In the genomic region with DNA sequence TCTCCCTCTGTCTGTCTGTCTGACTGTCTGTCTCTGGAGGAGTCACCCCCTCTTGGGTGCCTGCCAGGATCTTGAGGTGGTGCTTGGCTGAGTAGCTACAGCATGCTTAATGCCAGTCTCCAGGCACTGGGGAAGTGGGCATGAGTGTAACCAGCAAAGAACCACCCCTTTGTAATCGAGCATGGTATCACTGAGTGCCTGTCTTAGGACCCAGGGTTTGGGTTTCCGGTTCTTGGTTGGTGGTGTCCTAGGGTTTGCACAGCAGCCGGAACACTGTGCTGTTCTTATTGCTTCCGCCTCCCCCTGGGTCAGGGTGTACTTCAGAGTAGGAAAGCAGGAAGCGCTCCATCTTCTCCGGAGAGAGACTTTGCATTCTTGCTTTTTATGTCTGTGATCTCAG, we compare ENCODE assay signal across 11 mouse cellular contexts.
DNase-seq lines count a peak whose midpoint lies in the region; ATAC-seq and TF ChIP-seq lines count a peak whose summit lies in the region.
"Had no signal": no experiment of that assay in that cellular context is flagged by ENCODE, and none has a peak within 500 bp of the region (broad histone marks: within the 10 kb centered on the region; RNA-seq: fewer than 3 reads in every experiment).

No protein-coding gene starts in this region.

- DNase-seq in embryonic facial prominence, embryonic 10.5 days (ENCODE audit: low spot score), result no peak
- DNase-seq in midbrain, postnatal 0 days (ENCODE audit: low spot score), result no peak
- peak; percentile 24 for DNase-seq in kidney, postnatal 0 days (ENCODE audit: low spot score)
- DNase-seq in urinary bladder, adult 18-20 months (ENCODE audit: low spot score in 2 of 2), result no peak
- no peak for DNase-seq in thymus, postnatal 14 days

- no peak overlapping the region for H3K4me3 ChIP-seq in embryonic facial prominence, embryonic 15.5 days (replicated peaks)
- H3K4me3 ChIP-seq in embryonic facial prominence, embryonic 10.5 days, result no peak overlapping the region
- no peak overlapping the region for H3K4me3 ChIP-seq in midbrain, embryonic 13.5 days (replicated peaks)
- no peak overlapping the region for H3K4me3 ChIP-seq in midbrain, postnatal 0 days (ENCODE audit: low read depth, low read length)
- H3K4me3 ChIP-seq in kidney, postnatal 0 days (replicated peaks; ENCODE audit: low read depth, low read length), result no peak overlapping the region
- H3K4me3 ChIP-seq in stomach, embryonic 14.5 days (ENCODE audit: low read depth, low read length), result no peak overlapping the region
- H3K4me3 ChIP-seq: hindbrain, embryonic 15.5 days; liver, embryonic 15.5 days had no signal

- peaks cover 6% of the 10 kb centered on the region for H3K4me1 ChIP-seq in embryonic facial prominence, embryonic 15.5 days
- no peaks in the 10 kb centered on the region; the same call in 1 of the 2 replicates for H3K4me1 ChIP-seq in embryonic facial prominence, embryonic 10.5 days
- H3K4me1 ChIP-seq in midbrain, embryonic 13.5 days (replicated peaks), result no peaks in the 10 kb centered on the region; the same call in 1 of the 2 replicates
- H3K4me1 ChIP-seq in midbrain, postnatal 0 days (ENCODE audit: insufficient read depth, low read length), result no peaks in the 10 kb centered on the region
- H3K4me1 ChIP-seq in kidney, postnatal 0 days (replicated peaks; ENCODE audit: insufficient read depth, low read length), result no peaks in the 10 kb centered on the region
- no peaks in the 10 kb centered on the region for H3K4me1 ChIP-seq in stomach, embryonic 14.5 days (ENCODE audit: control insufficient read depth, insufficient read depth, low read length)
- H3K4me1 ChIP-seq: liver, embryonic 15.5 days had no signal

- TF ChIP-seq CTCF in midbrain, postnatal 0 days (IDR thresholded peaks at IDR 0.05), result no peak
- TF ChIP-seq CTCF in kidney, postnatal 0 days (IDR thresholded peaks at IDR 0.05; ENCODE audit: low read depth), result no peak

- H3K4me2 ChIP-seq in embryonic facial prominence, embryonic 15.5 days (replicated peaks), result no peak overlapping the region
- H3K4me2 ChIP-seq in midbrain, embryonic 13.5 days (replicated peaks), result no peak overlapping the region
- H3K4me2 ChIP-seq in midbrain, postnatal 0 days (ENCODE audit: low read depth, low read length, poor library complexity, severe bottlenecking), result no peak overlapping the region
- H3K4me2 ChIP-seq in kidney, postnatal 0 days (ENCODE audit: low read length), result no peak overlapping the region
- no peak overlapping the region for H3K4me2 ChIP-seq in stomach, embryonic 14.5 days (replicated peaks; ENCODE audit: low read depth, low read length)
- H3K4me2 ChIP-seq: hindbrain, embryonic 15.5 days; liver, embryonic 15.5 days had no signal

- H3K36me3 ChIP-seq in embryonic facial prominence, embryonic 15.5 days, result no peaks in the 10 kb centered on the region
- H3K36me3 ChIP-seq in embryonic facial prominence, embryonic 10.5 days (replicated peaks), result peaks cover 19% of the 10 kb centered on the region
- H3K36me3 ChIP-seq in midbrain, embryonic 13.5 days, result no peaks in the 10 kb centered on the region
- no peaks in the 10 kb centered on the region for H3K36me3 ChIP-seq in midbrain, postnatal 0 days (ENCODE audit: insufficient read depth, low read length)
- no peaks in the 10 kb centered on the region for H3K36me3 ChIP-seq in kidney, postnatal 0 days (ENCODE audit: insufficient read depth, low read length)
- H3K36me3 ChIP-seq in stomach, embryonic 14.5 days (ENCODE audit: control insufficient read depth, insufficient read depth, low read length), result no peaks in the 10 kb centered on the region; the same call in 1 of the 2 replicates
- H3K36me3 ChIP-seq: hindbrain, embryonic 15.5 days had no signal

- no peak for ATAC-seq in embryonic facial prominence, embryonic 15.5 days (ENCODE audit: insufficient number of reproducible peaks, low FRiP score, low TSS enrichment, low read depth)
- 0 out of 2 replicates have a peak, but pooled peaks have one; percentile 31 for ATAC-seq in midbrain, embryonic 13.5 days
- no peak for ATAC-seq in midbrain, postnatal 0 days (ENCODE audit: low FRiP score)
- ATAC-seq in kidney, postnatal 0 days (replicated peaks; ENCODE audit: low FRiP score, low read depth), result no peak
- peak; percentile 28; the same call in 1 of the 2 replicates for ATAC-seq in stomach, embryonic 14.5 days (ENCODE audit: insufficient number of reproducible peaks, insufficient read depth, low FRiP score, low read depth)
- ATAC-seq: Patski had no signal

- H3K9ac ChIP-seq in embryonic facial prominence, embryonic 15.5 days, result no peak overlapping the region
- H3K9ac ChIP-seq in midbrain, embryonic 13.5 days (replicated peaks), result no peak overlapping the region
- H3K9ac ChIP-seq in midbrain, postnatal 0 days (replicated peaks; ENCODE audit: low read length, poor library complexity, severe bottlenecking), result no peak overlapping the region
- no peak overlapping the region for H3K9ac ChIP-seq in kidney, postnatal 0 days (ENCODE audit: low read depth, low read length)
- no peak overlapping the region for H3K9ac ChIP-seq in stomach, embryonic 14.5 days (replicated peaks; ENCODE audit: low read depth, low read length)
- H3K9ac ChIP-seq: hindbrain, embryonic 15.5 days; liver, embryonic 15.5 days had no signal

- H3K27me3 ChIP-seq in embryonic facial prominence, embryonic 15.5 days, result no peaks in the 10 kb centered on the region
- H3K27me3 ChIP-seq in embryonic facial prominence, embryonic 10.5 days (replicated peaks; ENCODE audit: low read depth, poor library complexity, severe bottlenecking), result peaks cover 30% of the 10 kb centered on the region
- no peaks in the 10 kb centered on the region; the same call in 1 of the 2 replicates for H3K27me3 ChIP-seq in midbrain, embryonic 13.5 days
- no peaks in the 10 kb centered on the region for H3K27me3 ChIP-seq in midbrain, postnatal 0 days (ENCODE audit: insufficient read depth, low read length)
- no peaks in the 10 kb centered on the region for H3K27me3 ChIP-seq in kidney, postnatal 0 days (ENCODE audit: insufficient read depth, low read length)
- H3K27me3 ChIP-seq in stomach, embryonic 14.5 days (ENCODE audit: control insufficient read depth, insufficient read depth, low read length), result no peaks in the 10 kb centered on the region
- H3K27me3 ChIP-seq: hindbrain, embryonic 15.5 days; liver, embryonic 15.5 days; Patski had no signal

- peak overlapping the region; percentile 48; the same call in 1 of the 2 replicates for H3K27ac ChIP-seq in embryonic facial prominence, embryonic 15.5 days (replicated peaks)
- H3K27ac ChIP-seq in embryonic facial prominence, embryonic 10.5 days (replicated peaks), result no peak overlapping the region
- no peak overlapping the region for H3K27ac ChIP-seq in midbrain, embryonic 13.5 days
- no peak overlapping the region for H3K27ac ChIP-seq in midbrain, postnatal 0 days (ENCODE audit: low read depth, low read length)
- H3K27ac ChIP-seq in kidney, postnatal 0 days, result no peak overlapping the region
- no peak overlapping the region for H3K27ac ChIP-seq in stomach, embryonic 14.5 days (ENCODE audit: low read length)
- H3K27ac ChIP-seq: hindbrain, embryonic 15.5 days; liver, embryonic 15.5 days had no signal

- 68% methylated on average over 6 of the region's 6 CpGs for WGBS in embryonic facial prominence, embryonic 15.5 days
- 79% methylated on average over 6 of the region's 6 CpGs for WGBS in embryonic facial prominence, embryonic 10.5 days
- 77% methylated on average over 6 of the region's 6 CpGs for WGBS in midbrain, embryonic 13.5 days
- 80% methylated on average over 6 of the region's 6 CpGs for WGBS in midbrain, postnatal 0 days
- WGBS in kidney, postnatal 0 days, result 68% methylated on average over 6 of the region's 6 CpGs
- WGBS in stomach, embryonic 14.5 days, result 66% methylated on average over 6 of the region's 6 CpGs

- H3K9me3 ChIP-seq in embryonic facial prominence, embryonic 15.5 days (replicated peaks), result no peaks in the 10 kb centered on the region
- H3K9me3 ChIP-seq in embryonic facial prominence, embryonic 10.5 days, result no peaks in the 10 kb centered on the region
- H3K9me3 ChIP-seq in midbrain, embryonic 13.5 days, result no peaks in the 10 kb centered on the region
- no peaks in the 10 kb centered on the region for H3K9me3 ChIP-seq in midbrain, postnatal 0 days (ENCODE audit: low read length)
- no peaks in the 10 kb centered on the region for H3K9me3 ChIP-seq in kidney, postnatal 0 days (replicated peaks; ENCODE audit: low read length)
- H3K9me3 ChIP-seq in stomach, embryonic 14.5 days (ENCODE audit: control insufficient read depth, low read depth, low read length), result no peaks in the 10 kb centered on the region
- H3K9me3 ChIP-seq: hindbrain, embryonic 15.5 days; liver, embryonic 15.5 days had no signal

Comparison
In these comparisons a context has a peak if more than half of its experiments do, and no peak if none do; other contexts are left out.
1. ATAC-seq: peak in midbrain, embryonic 13.5 days (single experiment) and stomach, embryonic 14.5 days (single experiment); none in embryonic facial prominence, embryonic 15.5 days (single experiment), midbrain, postnatal 0 days (single experiment) and kidney, postnatal 0 days (single experiment).